Mouse (Mus musculus) CH12F3 (cell line): ENCODE data around the gene Itih5.

Experiments used
- in situ Hi-C: fragments of 300-500 bp; cut with MboI; formaldehyde crosslinking; loops from 2 replicates; pipeline ENCODE4 v1.14.3; 2020; ENCODE audit warnings: low sequenced_read_pairs

The Itih5 gene

GRCm38 (mm10) chr2:10153201-10154075, at the start of gene Itih5:
Itih5 (plus strand) TSS chr2:10153571.
- in situ Hi-C loops = no loop called here

- in situ Hi-C loops = loop anchor here (10.0 kb wide), 1 partner anchor 186 kb away; no protein-coding TSS in a partner anchor
Measured at GRCm38 (mm10) chr2:10108535-10109189, 44.7 kb upstream of the Itih5 start.

GRCm38 (mm10) chr2:10118751-10119150, 34.6 kb upstream of the Itih5 start:
- in situ Hi-C loops = no loop called here

GRCm38 (mm10) chr2:10119276-10119675, 34.1 kb upstream of the Itih5 start:
- in situ Hi-C loops = no loop called here

- in situ Hi-C loops = no loop called here
Measured at GRCm38 (mm10) chr2:10121826-10122225, 31.5 kb upstream of the Itih5 start.

GRCm38 (mm10) chr2:10126122-10126521, 27.2 kb upstream of the Itih5 start:
- in situ Hi-C loops = no loop called here

GRCm38 (mm10) chr2:10127471-10127870, 25.9 kb upstream of the Itih5 start:
- in situ Hi-C loops = no loop called here

- in situ Hi-C loops = no loop called here
Measured at GRCm38 (mm10) chr2:10128571-10128970, 24.8 kb upstream of the Itih5 start.

GRCm38 (mm10) chr2:10130341-10130990, 22.9 kb upstream of the Itih5 start:
- in situ Hi-C loops = no loop called here

- in situ Hi-C loops = no loop called here
Measured at GRCm38 (mm10) chr2:10131296-10131695, 22.1 kb upstream of the Itih5 start, which contains the start of gene Itih2. Itih2 (minus strand) TSS chr2:10131396.

GRCm38 (mm10) chr2:10132128-10132527, 21.2 kb upstream of the Itih5 start:
- in situ Hi-C loops = no loop called here

- in situ Hi-C loops = no loop called here
Measured at GRCm38 (mm10) chr2:10133941-10134340, 19.4 kb upstream of the Itih5 start.

GRCm38 (mm10) chr2:10137320-10137719, 16.1 kb upstream of the Itih5 start:
- in situ Hi-C loops = no loop called here

- in situ Hi-C loops = no loop called here
Measured at GRCm38 (mm10) chr2:10140456-10140855, 12.9 kb upstream of the Itih5 start.

- in situ Hi-C loops = no loop called here
Measured at GRCm38 (mm10) chr2:10142472-10143454, 10.6 kb upstream of the Itih5 start.

GRCm38 (mm10) chr2:10145514-10145913, 7.9 kb upstream of the Itih5 start:
- in situ Hi-C loops = no loop called here

- in situ Hi-C loops = no loop called here
Measured at GRCm38 (mm10) chr2:10147176-10147575, 6.2 kb upstream of the Itih5 start.

GRCm38 (mm10) chr2:10152590-10152989, 781 bp upstream of the Itih5 start:
- in situ Hi-C loops = no loop called here

GRCm38 (mm10) chr2:10157184-10157583, 3.8 kb downstream of the Itih5 start:
- in situ Hi-C loops = no loop called here

GRCm38 (mm10) chr2:10162011-10162410, 8.6 kb downstream of the Itih5 start:
- in situ Hi-C loops = no loop called here
